Mouse (Mus musculus): ENCODE results near the gene Atg4b.

- TF ChIP-seq CHD2 (IDR thresholded peaks at IDR 0.05; ENCODE audit: low read depth, low read length) (no peak), ZNF384 (IDR thresholded peaks at IDR 0.05; ENCODE audit: low read depth, low read length) (no peak), MAFK (IDR thresholded peaks at IDR 0.05; ENCODE audit: insufficient read depth, low read depth, low read length) (no peak)
Observed at GRCm38 (mm10) chr1:93746179-93746578, 5.1 kb upstream of the Atg4b start.
